ENCODE assay signal across 8 mouse cellular contexts in the genomic region with DNA sequence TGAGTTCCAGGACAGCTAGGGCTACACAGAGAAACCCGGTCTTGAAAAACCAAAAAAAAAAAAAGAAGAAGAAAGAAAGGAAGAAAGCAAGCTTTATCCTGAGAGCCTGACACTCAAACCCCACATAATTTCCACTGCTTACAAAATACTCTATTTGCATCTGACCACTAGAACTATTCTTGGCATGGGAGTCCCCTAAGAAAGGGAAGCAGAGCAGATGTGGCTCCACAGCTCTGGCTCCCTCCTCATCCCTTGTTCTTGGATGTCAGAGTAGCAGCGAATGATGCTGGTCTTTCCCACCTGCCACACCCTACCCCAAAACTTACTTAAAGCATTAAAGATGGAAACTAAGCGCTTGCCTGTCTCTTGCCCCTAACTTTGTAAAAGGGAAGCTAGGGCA. TPM values are rescaled to one million over a fixed set of nuclear protein-coding genes. Genes with fewer than 3 reads are reported as not detected.
DNase-seq lines count a peak whose midpoint lies in the region; ATAC-seq and TF ChIP-seq lines count a peak whose summit lies in the region.

No protein-coding gene starts in this region.

- H3K4me1 ChIP-seq in erythroblast, embryonic 14.5 days (ENCODE audit: control insufficient read depth): peaks cover 43% of the 10 kb centered on the region
- peaks cover 11% of the 10 kb centered on the region for H3K4me1 ChIP-seq in bone marrow, adult 2 months (ENCODE audit: control insufficient read depth, insufficient read depth, low read length)
- H3K4me1 ChIP-seq in hindbrain, embryonic 11.5 days (replicated peaks; ENCODE audit: control insufficient read depth, insufficient read depth, low read length): peaks cover 6% of the 10 kb centered on the region
- H3K4me1 ChIP-seq in midbrain, embryonic 10.5 days: peaks cover 26% of the 10 kb centered on the region

- H3K9ac ChIP-seq in hindbrain, embryonic 11.5 days (ENCODE audit: low read depth, low read length): no peak overlapping the region

- no peak for ATAC-seq in erythroblast, adult 5-6 weeks (replicated peaks; ENCODE audit: low FRiP score, poor library complexity, severe bottlenecking)
- no peak for ATAC-seq in hindbrain, embryonic 11.5 days (ENCODE audit: low FRiP score)

- 7% methylated on average over 3 of the region's 3 CpGs for whole genome bisulfite sequencing in bone marrow, adult 2 months
- WGBS in hindbrain, embryonic 11.5 days: 83% methylated on average over 3 of the region's 3 CpGs
- 90% methylated on average over 3 of the region's 3 CpGs for WGBS in midbrain, embryonic 10.5 days

- H3K27me3 ChIP-seq in erythroblast, embryonic 14.5 days (ENCODE audit: control insufficient read depth): no peaks in the 10 kb centered on the region
- H3K27me3 ChIP-seq in hindbrain, embryonic 11.5 days (ENCODE audit: control insufficient read depth, insufficient read depth, low read length): no peaks in the 10 kb centered on the region
- H3K27me3 ChIP-seq in midbrain, embryonic 10.5 days (ENCODE audit: low read depth, poor library complexity, severe bottlenecking): no peaks in the 10 kb centered on the region

- peak overlapping the region; percentile 79 for H3K27ac ChIP-seq in bone marrow, adult 2 months (ENCODE audit: control insufficient read depth, insufficient read depth, low read depth, low read length, poor library complexity)
- H3K27ac ChIP-seq in hindbrain, embryonic 11.5 days (ENCODE audit: low read depth, low read length): no peak overlapping the region
- H3K27ac ChIP-seq in midbrain, embryonic 10.5 days (replicated peaks): no peak overlapping the region

- no peak for TF ChIP-seq CTCF in bone marrow, adult 2 months (IDR thresholded peaks at IDR 0.05; ENCODE audit: control insufficient read depth, insufficient read depth, low read length)

- DNase-seq in hindbrain, embryonic 11.5 days (ENCODE audit: low spot score): no peak
- DNase-seq in midbrain, embryonic 10.5 days (ENCODE audit: low spot score): no peak
- DNase-seq in cerebellum, adult 8-10 months: no peak
- DNase-seq in ovary, adult 18-20 months (ENCODE audit: low spot score): no peak
- DNase-seq in urinary bladder, postnatal 25 days (ENCODE audit: low spot score): no peak

- H3K36me3 ChIP-seq in erythroblast, embryonic 14.5 days (ENCODE audit: control insufficient read depth): peaks cover 5% of the 10 kb centered on the region
- no peaks in the 10 kb centered on the region for H3K36me3 ChIP-seq in hindbrain, embryonic 11.5 days (ENCODE audit: control insufficient read depth, insufficient read depth, low read length)
- 0 out of 2 replicates have a peak, but pooled peaks cover 4% of the 10 kb centered on the region for H3K36me3 ChIP-seq in midbrain, embryonic 10.5 days

- TF ChIP-seq POLR2A in bone marrow, adult 2 months (IDR thresholded peaks at IDR 0.05; ENCODE audit: borderline replicate concordance, control insufficient read depth, low read depth, low read length): no peak

- peak overlapping the region; percentile 88 for H3K4me2 ChIP-seq in hindbrain, embryonic 11.5 days (replicated peaks; ENCODE audit: low read depth, low read length)

- no peaks in the 10 kb centered on the region; the same call in 1 of the 2 replicates for H3K9me3 ChIP-seq in erythroblast, embryonic 14.5 days (ENCODE audit: control insufficient read depth, low read length)
- H3K9me3 ChIP-seq in hindbrain, embryonic 11.5 days (ENCODE audit: control insufficient read depth, low read length): no peaks in the 10 kb centered on the region
- H3K9me3 ChIP-seq in midbrain, embryonic 10.5 days (replicated peaks): no peaks in the 10 kb centered on the region

- H3K4me3 ChIP-seq in erythroblast, embryonic 14.5 days (replicated peaks): peak overlapping the region; percentile 96
- peak overlapping the region; percentile 57 for H3K4me3 ChIP-seq in bone marrow, adult 2 months (replicated peaks; ENCODE audit: control insufficient read depth, low read depth, low read length)
- H3K4me3 ChIP-seq in hindbrain, embryonic 11.5 days (ENCODE audit: low read depth, low read length): no peak overlapping the region
- peak overlapping the region; percentile 97 for H3K4me3 ChIP-seq in midbrain, embryonic 10.5 days

RNA-seq across cellular contexts. Expression of gene Glt1d1, which starts 16.6 kb away (rescaled TPM):
- polyA plus RNA-seq in erythroblast, embryonic 14.5 days (2012): 0.02 TPM in 1 of 2 replicates, not detected in the other
- total RNA-seq in erythroblast, adult 5-6 weeks (2015; ENCODE audit: low replicate concordance): 1.3 TPM in 2 replicates
- total RNA-seq in erythroblast, adult 5-6 weeks (2017; ENCODE audit: low replicate concordance): 0.77 and 1.7 TPM in 2 replicates
- 1.8 and 4.8 TPM in 2 replicates for polyA plus RNA-seq in bone marrow, adult 2 months (2011; ENCODE audit: insufficient read depth, insufficient read length, low replicate concordance, missing spikeins)
- 0.61 and 0.88 TPM in 2 replicates for polyA plus RNA-seq in hindbrain, embryonic 11.5 days (2014; fragmentation: Nextera tagmentation; extraction: Ambion mirVana)
- 1.3 and 1.4 TPM in 2 replicates for polyA plus RNA-seq in midbrain, embryonic 10.5 days (2016; fragmentation: Nextera tagmentation; extraction: Ambion mirVana)

RNA-seq across cellular contexts. Expression of gene Slc15a4, which starts 17.2 kb away (rescaled TPM):
- polyA plus RNA-seq in erythroblast, embryonic 14.5 days (2012): 0.27 and 0.75 TPM in 2 replicates
- 5.4 and 37.6 TPM in 2 replicates for total RNA-seq in erythroblast, adult 5-6 weeks (2015; ENCODE audit: low replicate concordance)
- total RNA-seq in erythroblast, adult 5-6 weeks (2017; ENCODE audit: low replicate concordance): 10.0 and 12.1 TPM in 2 replicates
- 16.6 and 30.1 TPM in 2 replicates for polyA plus RNA-seq in bone marrow, adult 2 months (2011; ENCODE audit: insufficient read depth, insufficient read length, low replicate concordance, missing spikeins)
- 22.2 and 22.9 TPM in 2 replicates for polyA plus RNA-seq in hindbrain, embryonic 11.5 days (2014; fragmentation: Nextera tagmentation; extraction: Ambion mirVana)
- 23.8 and 26.1 TPM in 2 replicates for polyA plus RNA-seq in midbrain, embryonic 10.5 days (2016; fragmentation: Nextera tagmentation; extraction: Ambion mirVana)

Comparison
In these comparisons a context has a peak if more than half of its experiments do, and no peak if none do; other contexts are left out.
1. RNA of gene Slc15a4, which starts 17.2 kb away (polyA plus RNA-seq): 16.6 to 30.1 TPM in bone marrow, adult 2 months, 23.8 to 26.1 TPM in midbrain, embryonic 10.5 days and 22.2 to 22.9 TPM in hindbrain, embryonic 11.5 days; 0.27 to 0.75 TPM in erythroblast, embryonic 14.5 days; every median in the first group is over 10 times any median in the second.